Mouse (Mus musculus): ENCODE measurements around the gene Rnase12. TPM values are rescaled to one million over a fixed set of nuclear protein-coding genes. Genes with fewer than 3 reads are reported as not detected.

The Rnase12 gene
- polyA plus RNA-seq, 1 experiment from 2014 or later, result 0.57 TPM

GRCm38 (mm10) chr14:51060761-51061160 lies 3.3 kb upstream of the Rnase12 start:
- Histone ChIP-seq H3K36me3 (ENCODE audit: control insufficient read depth, insufficient read depth, low read length) (no peaks in the 10 kb centered on the region), H3K27me3 (ENCODE audit: control insufficient read depth, insufficient read depth, low read length) (no peaks in the 10 kb centered on the region), H3K4me1 (replicated peaks; ENCODE audit: control insufficient read depth, insufficient read depth) (no peaks in the 10 kb centered on the region), H3K9ac (ENCODE audit: low read length) (no peak overlapping the region), H3K27ac (replicated peaks) (no peak overlapping the region), H3K4me3 (ENCODE audit: low read depth, low read length) (no peak overlapping the region), H3K9me3 (ENCODE audit: control insufficient read depth, low read length) (no peaks in the 10 kb centered on the region), H3K4me2 (replicated peaks; ENCODE audit: low read depth) (no peak overlapping the region)
- no peak for DNase-seq (ENCODE audit: low spot score)
- 87% methylated on average over 5 of the region's 5 CpGs for WGBS
- TF ChIP-seq EP300 (optimal IDR thresholded peaks at IDR 0.05), result no peak
- no peak for TF ChIP-seq CTCF (IDR thresholded peaks at IDR 0.05; ENCODE audit: low read depth)
- ATAC-seq (ENCODE audit: low FRiP score, low TSS enrichment), result no peak

- H3K9me3 ChIP-seq (ENCODE audit: control insufficient read depth, low read length), result no peaks in the 10 kb centered on the region
- ATAC-seq (ENCODE audit: low FRiP score, low TSS enrichment) (no peak), DNase-seq (ENCODE audit: low spot score) (no peak)
- TF ChIP-seq EP300 (optimal IDR thresholded peaks at IDR 0.05) (no peak), CTCF (IDR thresholded peaks at IDR 0.05; ENCODE audit: low read depth) (no peak)
- H3K9ac ChIP-seq (ENCODE audit: low read length), result no peak overlapping the region
- 65% methylated on average over 13 of the region's 13 CpGs for WGBS
- H3K27ac ChIP-seq (replicated peaks), result no peak overlapping the region
- H3K4me3 ChIP-seq (ENCODE audit: low read depth, low read length), result no peak overlapping the region
- no peak overlapping the region for H3K4me2 ChIP-seq (replicated peaks; ENCODE audit: low read depth)
- H3K27me3 ChIP-seq (ENCODE audit: control insufficient read depth, insufficient read depth, low read length), result no peaks in the 10 kb centered on the region
- no peaks in the 10 kb centered on the region for H3K36me3 ChIP-seq (ENCODE audit: control insufficient read depth, insufficient read depth, low read length)
- no peaks in the 10 kb centered on the region for H3K4me1 ChIP-seq (replicated peaks; ENCODE audit: control insufficient read depth, insufficient read depth)
These were observed 2.9 kb downstream of the Rnase12 start for GRCm38 (mm10) chr14:51054243-51055237.

GRCm38 (mm10) chr14:51053176-51053575 lies 4.3 kb downstream of the Rnase12 start:
- ATAC-seq (ENCODE audit: low FRiP score, low TSS enrichment), result no peak
- Histone ChIP-seq H3K36me3 (ENCODE audit: control insufficient read depth, insufficient read depth, low read length) (no peaks in the 10 kb centered on the region), H3K4me1 (replicated peaks; ENCODE audit: control insufficient read depth, insufficient read depth) (no peaks in the 10 kb centered on the region), H3K9me3 (ENCODE audit: control insufficient read depth, low read length) (no peaks in the 10 kb centered on the region), H3K27me3 (ENCODE audit: control insufficient read depth, insufficient read depth, low read length) (no peaks in the 10 kb centered on the region), H3K4me3 (ENCODE audit: low read depth, low read length) (no peak overlapping the region), H3K27ac (replicated peaks) (no peak overlapping the region), H3K9ac (ENCODE audit: low read length) (no peak overlapping the region), H3K4me2 (replicated peaks; ENCODE audit: low read depth) (no peak overlapping the region)
- WGBS, result 61% methylated on average over 5 of the region's 5 CpGs
- TF ChIP-seq CTCF (IDR thresholded peaks at IDR 0.05; ENCODE audit: low read depth), result no peak
- TF ChIP-seq EP300 (optimal IDR thresholded peaks at IDR 0.05), result no peak
- no peak for DNase-seq (ENCODE audit: low spot score)

- no peaks in the 10 kb centered on the region for H3K36me3 ChIP-seq (ENCODE audit: control insufficient read depth, insufficient read depth, low read length)
- no peaks in the 10 kb centered on the region for H3K27me3 ChIP-seq (ENCODE audit: control insufficient read depth, insufficient read depth, low read length)
- ATAC-seq (ENCODE audit: low FRiP score, low TSS enrichment) (no peak), DNase-seq (ENCODE audit: low spot score) (no peak)
- TF ChIP-seq CTCF (IDR thresholded peaks at IDR 0.05; ENCODE audit: low read depth), result no peak
- no peak for TF ChIP-seq EP300 (optimal IDR thresholded peaks at IDR 0.05)
- H3K9me3 ChIP-seq (ENCODE audit: control insufficient read depth, low read length), result no peaks in the 10 kb centered on the region
- no peaks in the 10 kb centered on the region for H3K4me1 ChIP-seq (replicated peaks; ENCODE audit: control insufficient read depth, insufficient read depth)
- WGBS, result 53% methylated on average over 5 of the region's 5 CpGs
- H3K27ac ChIP-seq (replicated peaks), result no peak overlapping the region
- no peak overlapping the region for H3K9ac ChIP-seq (ENCODE audit: low read length)
- no peak overlapping the region for H3K4me3 ChIP-seq (ENCODE audit: low read depth, low read length)
- no peak overlapping the region for H3K4me2 ChIP-seq (replicated peaks; ENCODE audit: low read depth)
These were observed 5.5 kb downstream of the Rnase12 start for GRCm38 (mm10) chr14:51051941-51052340.

- no peaks in the 10 kb centered on the region for H3K4me1 ChIP-seq (replicated peaks; ENCODE audit: control insufficient read depth, insufficient read depth)
- no peak for DNase-seq (ENCODE audit: low spot score)
- H3K4me2 ChIP-seq (replicated peaks; ENCODE audit: low read depth), result no peak within 1 kb of the TSS
- no peak within 1 kb of the TSS for H3K9ac ChIP-seq (ENCODE audit: low read length)
- H3K36me3 ChIP-seq (ENCODE audit: control insufficient read depth, insufficient read depth, low read length), result no peaks in the 10 kb centered on the region
- H3K4me3 ChIP-seq (ENCODE audit: low read depth, low read length), result no peak within 1 kb of the TSS
- ATAC-seq (ENCODE audit: low FRiP score, low TSS enrichment), result no peak
- H3K27me3 ChIP-seq (ENCODE audit: control insufficient read depth, insufficient read depth, low read length), result no peaks in the 10 kb centered on the region
- 80% methylated on average over 2 of the region's 2 CpGs for WGBS
- no peak within 1 kb of the TSS for H3K27ac ChIP-seq (replicated peaks)
- TF ChIP-seq CTCF (IDR thresholded peaks at IDR 0.05; ENCODE audit: low read depth) (no peak), EP300 (optimal IDR thresholded peaks at IDR 0.05) (no peak)
- H3K9me3 ChIP-seq (ENCODE audit: control insufficient read depth, low read length), result no peaks in the 10 kb centered on the region
These were observed 7.4 kb downstream of the Rnase12 start, which contains the start of gene Rnase11 for GRCm38 (mm10) chr14:51050063-51050462. Rnase11 (minus strand) TSS chr14:51050163.

- ATAC-seq (ENCODE audit: low FRiP score, low TSS enrichment), result no peak
- no peak for DNase-seq (ENCODE audit: low spot score)
- 31% methylated on average over 5 of the region's 5 CpGs for WGBS
These were observed 9.6 kb downstream of the Rnase12 start for GRCm38 (mm10) chr14:51047846-51048245.

More at GRCm38 (mm10) chr14:51047846-51048245, 9.6 kb downstream of the Rnase12 start:
- Histone ChIP-seq H3K4me3 (ENCODE audit: low read depth, low read length) (no peak overlapping the region), H3K4me1 (replicated peaks; ENCODE audit: control insufficient read depth, insufficient read depth) (no peaks in the 10 kb centered on the region), H3K27me3 (ENCODE audit: control insufficient read depth, insufficient read depth, low read length) (no peaks in the 10 kb centered on the region), H3K9ac (ENCODE audit: low read length) (no peak overlapping the region), H3K9me3 (ENCODE audit: control insufficient read depth, low read length) (no peaks in the 10 kb centered on the region), H3K36me3 (ENCODE audit: control insufficient read depth, insufficient read depth, low read length) (no peaks in the 10 kb centered on the region), H3K27ac (replicated peaks) (no peak overlapping the region), H3K4me2 (replicated peaks; ENCODE audit: low read depth) (no peak overlapping the region)
- TF ChIP-seq EP300 (optimal IDR thresholded peaks at IDR 0.05) (no peak), CTCF (IDR thresholded peaks at IDR 0.05; ENCODE audit: low read depth) (no peak)
